Mouse (Mus musculus) CD4-positive naive resting alpha-beta T cell, adult 76 days (primary cell): ENCODE results near the gene Mknk1. TPM values are rescaled to one million over a fixed set of nuclear protein-coding genes. Genes with fewer than 3 reads are reported as not detected.

ENCODE experiments used
- total RNA-seq: library from RNA; stranded (reverse); gene quantifications from one replicate; pipeline ENCODE4 v1.2.4, GENCODE M21; 2023

Mknk1 gene
- 49.8 TPM for total RNA-seq

DNA sequence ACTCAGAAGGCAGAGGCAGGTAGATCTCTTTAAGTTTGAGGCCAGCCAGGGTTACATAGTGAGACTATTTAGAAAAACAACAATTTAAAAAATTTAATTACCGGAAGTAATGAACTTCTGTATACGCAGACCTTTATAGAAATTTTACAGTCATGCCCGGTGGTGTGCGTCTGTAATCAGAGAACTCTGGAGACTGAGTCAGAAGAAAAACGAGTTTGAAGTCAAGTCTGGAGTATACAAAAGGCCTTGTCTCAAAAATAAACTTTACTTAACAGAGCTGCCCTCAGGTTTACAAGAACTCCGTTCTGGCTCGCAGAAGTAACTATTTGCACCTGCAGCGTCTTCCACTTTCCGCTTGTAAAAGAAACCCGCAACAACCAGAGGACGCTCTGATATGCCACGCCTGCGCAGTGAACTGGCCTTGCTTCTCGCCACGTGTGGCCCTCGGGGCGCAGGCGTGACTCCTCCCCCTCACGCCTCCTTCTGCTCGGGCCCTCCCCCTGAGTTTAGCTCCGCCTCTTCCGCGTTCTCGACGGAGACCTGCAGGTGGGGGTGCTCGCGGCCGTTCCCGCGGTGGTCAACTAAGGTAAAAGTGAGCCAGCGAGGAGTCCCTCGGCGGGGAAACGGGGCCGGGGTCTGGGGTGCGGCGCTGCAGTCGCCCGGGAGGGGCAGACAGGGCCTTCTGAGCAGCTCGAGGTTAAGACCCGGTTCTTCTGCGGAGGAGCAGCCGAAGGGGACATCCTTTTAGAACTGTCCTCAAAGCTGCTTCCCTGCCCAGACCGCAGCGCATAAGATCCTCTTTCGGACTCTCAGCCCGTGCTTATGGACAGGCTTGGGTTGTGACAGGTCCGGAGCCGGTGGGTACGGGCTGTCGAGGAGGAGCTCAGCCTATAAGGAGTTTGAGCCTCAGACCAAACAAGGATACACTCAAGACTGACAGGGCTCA lies at the start of gene Mknk1:
Gene Mknk1 (plus strand): TSS at position 503 of the 946 bp plus-strand sequence.

DNA sequence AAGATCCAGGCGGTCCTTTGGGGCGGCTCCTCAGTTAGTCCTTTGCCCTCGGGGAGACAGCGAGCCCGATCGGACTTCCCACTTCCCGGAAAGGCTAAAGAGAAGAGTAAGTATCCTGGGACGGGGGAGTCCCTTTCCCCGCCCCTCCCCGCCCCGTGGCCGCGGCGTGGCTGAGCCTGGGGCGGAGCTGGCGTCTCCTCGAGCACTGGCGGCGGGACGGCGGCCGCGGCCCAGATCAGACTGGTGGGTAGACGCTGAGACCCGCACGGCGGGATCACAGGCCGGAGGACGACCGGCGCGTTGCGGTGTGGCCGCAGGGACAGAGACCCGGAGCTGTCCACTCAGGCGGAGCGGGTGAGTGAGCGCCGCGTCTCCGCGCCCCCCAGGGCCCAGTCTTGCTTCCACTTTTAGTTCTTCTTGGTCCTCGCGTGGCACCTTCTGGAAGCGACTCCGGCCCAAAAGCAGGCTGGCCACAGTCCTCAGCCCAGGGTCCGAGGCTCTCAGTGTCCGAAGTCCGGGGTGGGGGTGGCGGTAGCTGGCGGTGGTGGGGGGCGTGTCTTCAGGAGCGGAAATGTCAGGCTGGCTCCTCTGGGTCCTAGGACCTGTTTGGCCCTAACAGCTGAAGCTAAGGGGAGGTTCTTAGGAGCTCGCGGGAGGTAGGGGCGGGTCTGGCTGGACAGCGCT lies 11.0 kb upstream of the Mknk1 start, which contains the start of gene Mob3c:
Gene Mob3c (plus strand): TSS at position 205 of the 684 bp plus-strand sequence.

DNA sequence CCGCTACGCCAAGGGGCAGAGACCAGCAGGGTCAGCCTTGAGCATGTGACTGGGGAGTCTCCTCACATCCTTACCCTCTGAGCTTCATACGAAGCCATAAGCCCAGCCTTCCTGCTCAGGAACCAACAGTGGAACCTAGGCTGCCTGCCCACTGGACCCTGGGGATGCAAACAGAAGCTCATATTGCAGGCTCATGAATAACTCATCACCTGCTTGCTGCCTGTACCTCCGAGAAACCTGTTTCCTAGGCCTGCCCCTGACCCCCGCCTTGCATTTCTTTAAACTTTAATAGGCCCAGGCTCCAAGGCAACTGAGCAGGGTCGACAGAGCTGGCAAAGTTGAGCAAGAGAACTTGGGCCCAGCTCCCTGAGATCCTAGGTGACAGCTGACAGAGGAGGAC lies 45.0 kb downstream of the Mknk1 start, which contains the start of gene Kncn:
Gene Kncn (plus strand): TSS at position 379 of the 400 bp plus-strand sequence.

DNA sequence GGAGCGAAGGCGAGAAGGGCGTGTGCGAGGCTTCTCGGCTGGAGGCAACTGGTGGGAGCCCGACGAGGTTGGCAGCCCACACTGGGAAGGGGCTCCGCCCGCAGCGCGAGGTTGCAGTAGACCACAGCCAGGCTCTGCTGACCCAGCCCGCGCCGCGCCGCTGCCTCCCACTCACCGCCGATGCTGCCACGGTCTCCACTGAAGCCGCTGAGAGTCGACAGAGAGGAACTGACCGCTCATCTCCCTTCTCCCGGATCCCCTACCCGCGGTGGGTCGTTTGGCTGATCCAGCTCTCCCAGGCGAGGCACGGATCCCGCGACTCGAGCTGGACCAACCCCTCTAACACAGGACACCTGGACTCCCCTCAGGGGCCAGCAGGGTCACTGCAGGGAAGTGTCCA lies 51.6 kb downstream of the Mknk1 start, which contains the start of gene 6430628N08Rik:
Gene 6430628N08Rik (plus strand): TSS at position 113 of the 400 bp plus-strand sequence.

Other genes starting within 250 kb of the Mknk1 start
- not detected for gene Cyp4a32, start 238.2 kb upstream of the Mknk1 start, total RNA-seq
- not detected for gene Cyp4b1, start 191.5 kb upstream of the Mknk1 start, total RNA-seq
- 34.0 TPM for gene Efcab14, start 101.5 kb upstream of the Mknk1 start, total RNA-seq
- 0.76 TPM for gene Tex38, start 58.2 kb upstream of the Mknk1 start, total RNA-seq
- gene Atpaf1, start 54.4 kb upstream of the Mknk1 start, total RNA-seq, result 20.7 TPM
- gene Mob3c, start 11.1 kb upstream of the Mknk1 start, total RNA-seq, result 14.9 TPM
- gene Kncn, start 45.2 kb downstream of the Mknk1 start, total RNA-seq, result not detected
- not detected for gene 6430628N08Rik, start 51.5 kb downstream of the Mknk1 start, total RNA-seq
- gene Dmbx1, start 100.7 kb downstream of the Mknk1 start, total RNA-seq, result not detected
- 141 TPM for gene Faah, start 178.7 kb downstream of the Mknk1 start, total RNA-seq
- gene Nsun4, start 214.7 kb downstream of the Mknk1 start, total RNA-seq, result 63.0 TPM
- gene Uqcrh, start 235.9 kb downstream of the Mknk1 start, total RNA-seq, result 297 TPM
- gene Lrrc41, start 236.1 kb downstream of the Mknk1 start, total RNA-seq, result 25.1 TPM